Mouse (Mus musculus) left cerebral cortex, postnatal 4 days (tissue): Measurements from ENCODE around the gene Myo1g. TPM values are rescaled to one million over a fixed set of nuclear protein-coding genes. Genes with fewer than 3 reads are reported as not detected.

Experiments
- DNase-seq: peaks from one replicate; pipeline ENCODE4 v3.0.0-alpha.2; 2022
- intact Hi-C: fragments of 180-260 bp; cut with DNase I; formaldehyde crosslinking; loops from one replicate; pipeline ENCODE4 v1.15.1; 2025
- total RNA-seq, 2 experiments: library from RNA; stranded (reverse); gene quantifications; 2 replicates each; pipeline ENCODE4 v1.2.3; 2021

Myo1g gene
- total RNA-seq, result under 1 TPM; 0.46 to 0.74 TPM

DNA sequence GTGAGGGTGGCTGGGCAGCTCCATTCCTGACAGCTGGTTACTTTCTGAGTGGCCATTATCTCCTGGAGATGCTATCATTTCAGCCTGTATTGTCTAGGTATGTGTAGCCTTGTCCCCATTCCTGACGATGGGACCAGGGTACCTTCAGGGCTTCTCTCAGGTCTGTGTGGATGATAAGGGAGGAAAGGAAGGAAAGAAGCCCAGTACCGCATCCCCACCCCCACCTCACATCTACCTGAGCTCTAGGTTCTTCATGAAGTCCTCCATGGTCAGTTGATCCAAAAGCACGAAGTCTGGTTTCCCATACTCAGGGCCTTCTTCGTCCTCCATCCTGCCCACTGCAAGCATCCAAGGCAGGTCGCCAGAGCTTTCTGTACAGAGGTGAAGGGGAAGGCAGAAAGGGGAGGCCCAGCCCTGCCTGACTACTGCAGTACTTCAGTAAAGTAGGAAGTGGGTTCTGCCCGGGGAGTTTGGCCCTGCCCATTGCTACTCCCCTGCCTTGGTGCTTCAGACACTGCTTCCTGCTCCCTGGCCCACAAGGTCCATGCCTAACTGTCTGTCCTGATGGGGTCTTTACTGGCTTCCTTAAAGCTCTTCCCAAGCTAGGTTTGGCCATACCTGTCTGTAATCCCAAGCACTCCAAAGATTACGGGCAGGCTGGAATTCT, at the start of gene Myo1g:
Myo1g (minus strand) TSS at position 459 of the 667 bp plus-strand sequence.
- DNase-seq, result no peak
- intact Hi-C loops, result no loop called here

DNA sequence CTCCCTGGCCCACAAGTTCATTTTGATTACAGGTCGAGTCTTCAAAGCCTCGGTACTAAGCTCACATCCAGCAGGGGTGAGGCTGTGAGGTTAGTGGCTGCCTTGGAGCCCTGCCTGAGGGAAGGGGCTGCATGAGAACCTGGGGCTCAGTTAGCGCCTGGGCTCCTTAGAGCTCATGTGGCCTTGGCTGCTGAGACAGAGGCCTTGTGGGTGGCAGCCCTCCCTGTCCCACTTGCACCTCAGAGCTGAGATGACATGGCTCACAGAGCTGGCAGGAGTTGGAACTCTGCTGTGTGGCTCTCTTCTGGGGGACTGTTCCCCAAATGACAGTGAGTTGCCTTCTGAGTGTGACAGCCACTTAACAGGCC, 48.6 kb upstream of the Myo1g start:
- peak; percentile 29 for DNase-seq
- intact Hi-C loops, result no loop called here

GRCm38 (mm10) chr11:6568584-6569409, 48.0 kb upstream of the Myo1g start:
- DNase-seq, result peak; percentile 64
- intact Hi-C loops, result no loop called here

- no peak for DNase-seq
- intact Hi-C loops, result no loop called here
These were observed 47.2 kb upstream of the Myo1g start for GRCm38 (mm10) chr11:6567951-6568350.

DNA sequence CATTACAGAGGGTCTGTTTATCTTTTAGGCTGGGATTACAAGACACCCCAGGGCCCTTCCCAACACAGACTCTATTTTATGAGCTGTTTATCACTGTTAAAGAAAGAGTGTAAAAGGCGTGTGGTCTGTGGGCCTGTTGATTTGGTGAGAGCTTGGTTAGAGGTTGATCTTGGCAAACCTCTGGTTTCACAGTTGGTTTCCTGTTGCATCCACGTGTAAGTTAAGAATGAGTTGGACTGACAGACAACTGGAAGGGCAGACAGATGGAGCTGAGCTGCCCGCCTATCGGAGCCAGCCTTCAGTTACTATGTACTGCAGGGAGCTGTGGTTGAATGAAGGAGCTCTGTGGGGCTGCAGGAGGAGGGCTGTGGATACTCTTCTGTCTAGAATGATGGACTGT, 45.7 kb upstream of the Myo1g start:
- DNase-seq, result no peak
- intact Hi-C loops, result no loop called here

- intact Hi-C loops, result no loop called here
- no peak for DNase-seq
These were observed 42.4 kb upstream of the Myo1g start for GRCm38 (mm10) chr11:6563201-6563600.

GRCm38 (mm10) chr11:6562359-6562758, 41.6 kb upstream of the Myo1g start:
- no peak for DNase-seq
- intact Hi-C loops, result no loop called here

- DNase-seq, result no peak
- intact Hi-C loops, result no loop called here
These were observed 40.7 kb upstream of the Myo1g start for GRCm38 (mm10) chr11:6561474-6561873.

- no peak for DNase-seq
- intact Hi-C loops, result no loop called here
These were observed 40.0 kb upstream of the Myo1g start for GRCm38 (mm10) chr11:6560655-6561360.

- intact Hi-C loops, result no loop called here
- no peak for DNase-seq
These were observed 39.2 kb upstream of the Myo1g start for GRCm38 (mm10) chr11:6559996-6560395.

GRCm38 (mm10) chr11:6558234-6558633, 37.5 kb upstream of the Myo1g start:
- no peak for DNase-seq
- intact Hi-C loops, result no loop called here

GRCm38 (mm10) chr11:6550201-6550600, 29.4 kb upstream of the Myo1g start:
- no peak for DNase-seq
- intact Hi-C loops, result no loop called here

DNA sequence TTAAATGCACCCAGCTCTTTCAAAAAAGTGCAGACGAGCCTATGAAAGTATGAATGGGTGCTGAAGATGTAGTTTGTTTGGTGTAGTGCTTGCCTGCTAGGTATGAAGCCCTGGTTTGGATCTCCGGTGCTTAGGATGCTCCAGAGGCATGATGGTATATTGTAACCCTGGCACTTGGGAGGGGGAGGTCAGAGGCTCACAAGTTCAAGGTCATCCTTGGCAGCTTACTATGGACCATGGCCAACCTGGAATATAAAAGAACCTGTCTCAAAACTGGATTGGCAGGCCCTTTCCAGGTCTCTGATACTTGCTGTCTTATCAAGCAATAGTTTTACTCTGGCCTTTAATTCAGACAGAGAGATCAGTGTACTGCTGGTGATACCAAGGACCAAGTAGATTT, 29.0 kb upstream of the Myo1g start:
- intact Hi-C loops, result no loop called here
- no peak for DNase-seq

DNA sequence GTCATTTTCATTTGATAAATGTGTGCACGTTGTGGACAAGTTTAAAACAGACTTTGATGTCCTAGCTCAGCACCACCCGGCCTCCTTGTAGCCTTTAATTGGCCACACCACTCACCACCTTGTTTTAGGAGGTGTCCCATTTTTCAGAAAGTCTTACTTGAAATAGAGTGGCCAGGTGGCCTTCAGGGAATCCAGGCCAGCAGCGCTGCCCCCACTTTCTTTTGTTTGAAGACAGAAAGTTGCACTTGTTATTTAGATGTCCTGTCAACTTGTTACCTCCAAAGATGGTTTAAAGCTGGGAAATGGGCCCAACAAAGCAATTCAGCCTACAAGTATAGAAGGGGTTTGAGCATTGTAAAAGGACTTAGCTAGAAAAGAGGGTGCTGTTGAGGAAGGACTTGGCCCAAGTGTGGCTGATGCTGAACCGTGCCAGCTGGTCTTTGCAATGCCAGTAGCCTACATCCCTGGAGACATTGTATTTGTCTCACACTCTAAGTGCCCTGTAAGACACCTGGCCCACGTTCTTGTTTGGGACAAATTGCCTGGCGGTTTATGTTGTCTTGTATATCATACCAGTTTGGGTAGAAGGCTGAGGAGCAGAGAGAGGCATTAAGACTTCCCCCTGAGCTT, 27.0 kb upstream of the Myo1g start:
- no peak for DNase-seq
- intact Hi-C loops, result no loop called here

DNA sequence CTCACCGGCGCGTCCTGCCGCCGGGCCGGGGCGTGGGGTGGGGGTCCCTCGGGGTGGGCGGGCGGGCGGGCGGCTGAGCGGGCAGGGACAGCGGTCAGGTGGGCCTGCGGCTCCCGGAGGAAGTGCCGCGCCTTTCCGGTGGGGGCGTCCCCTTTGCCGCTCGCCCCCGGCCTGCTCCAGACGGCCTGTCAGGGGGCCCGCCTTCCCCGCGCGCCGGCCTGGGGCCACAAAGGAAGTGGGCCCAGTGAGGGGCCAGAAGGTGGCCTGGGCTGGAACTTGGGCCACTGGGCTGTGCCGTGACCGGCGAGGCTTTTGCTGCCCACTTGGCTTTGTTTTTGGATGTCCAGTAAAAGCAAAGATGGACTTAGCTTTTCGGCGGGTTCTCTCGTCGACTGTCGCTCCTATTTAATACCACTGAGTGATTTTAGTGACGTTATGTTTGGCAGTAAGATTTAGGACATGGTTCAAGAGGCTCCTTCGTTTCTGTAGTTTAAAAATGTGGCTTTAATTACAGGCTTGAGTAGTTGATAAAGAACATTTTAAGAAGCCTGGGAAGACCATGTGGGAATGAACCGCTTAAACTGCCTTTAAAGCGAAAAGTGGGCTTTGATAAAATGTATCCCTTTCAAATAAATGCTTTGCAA, 26.4 kb upstream of the Myo1g start:
- DNase-seq, result peak; percentile 63
- intact Hi-C loops, result no loop called here

DNA sequence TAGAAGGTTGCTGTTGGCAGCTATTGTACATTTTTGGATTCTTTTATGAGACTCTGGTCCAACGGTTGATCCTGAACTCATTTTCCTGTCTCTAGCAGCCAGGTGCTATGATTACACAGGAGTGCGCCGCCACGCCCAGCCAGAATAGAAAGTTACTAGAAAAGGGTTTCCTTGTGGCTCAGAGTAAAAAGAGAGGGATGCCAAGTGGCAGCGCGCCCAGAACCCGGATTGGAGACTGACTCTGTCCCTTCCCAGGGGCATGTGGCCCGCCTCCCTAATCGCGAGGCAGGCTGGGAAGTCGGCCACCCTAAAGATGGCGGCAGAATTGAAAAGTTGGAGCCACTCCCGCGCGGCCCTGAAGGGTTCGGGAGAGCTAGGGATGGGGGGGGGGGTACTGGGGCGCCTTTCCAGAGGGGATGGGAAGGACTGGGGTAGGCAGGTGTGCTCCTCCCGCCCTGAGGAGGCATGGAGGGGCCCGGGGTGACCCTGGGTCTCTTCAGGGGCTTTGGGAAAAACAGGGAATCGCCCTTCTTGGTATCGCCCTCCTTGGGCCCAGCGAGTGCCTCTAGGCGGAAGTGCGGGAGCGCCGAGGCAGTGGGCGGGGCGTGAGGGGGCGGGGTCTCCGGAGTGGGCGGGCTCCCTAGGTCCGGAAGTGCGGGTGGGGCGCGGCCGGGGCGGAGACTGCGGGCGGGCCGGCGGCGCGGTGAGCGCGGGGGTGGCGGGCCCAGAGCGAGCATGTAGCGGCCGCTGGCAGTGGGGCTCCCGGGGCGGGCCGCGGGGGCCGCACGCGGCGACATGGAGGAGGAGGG, 25.6 kb upstream of the Myo1g start, which contains the start of gene Ccm2:
Ccm2 (plus strand) TSS at position 683 of the 809 bp plus-strand sequence.
- DNase-seq, result peak; percentile 99
- intact Hi-C loops, result no loop called here

DNA sequence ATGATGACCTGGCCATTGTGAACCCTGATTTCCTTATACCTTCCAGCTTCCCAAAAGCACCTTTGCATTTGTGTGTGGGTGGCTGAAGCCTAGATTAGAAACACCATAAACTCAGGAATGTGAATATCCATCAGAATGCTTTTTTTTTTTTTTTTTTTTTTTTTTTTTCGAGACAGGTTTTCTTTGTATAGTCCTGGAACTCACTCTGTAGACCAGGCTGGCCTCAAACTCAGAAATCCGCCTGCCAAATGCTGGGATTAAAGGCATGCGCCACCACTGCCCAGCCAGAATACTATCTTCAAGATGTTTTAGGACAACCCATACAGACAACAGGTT, 25.1 kb upstream of the Myo1g start:
- no peak for DNase-seq
- intact Hi-C loops, result no loop called here

GRCm38 (mm10) chr11:6545186-6545856, 24.6 kb upstream of the Myo1g start:
- intact Hi-C loops, result no loop called here
- DNase-seq, result no peak

- DNase-seq, result no peak
- intact Hi-C loops, result no loop called here
These were observed 23.9 kb upstream of the Myo1g start for GRCm38 (mm10) chr11:6544683-6545082.
